Mouse (Mus musculus) liver, embryonic 14.5 days (tissue): ENCODE measurements around the gene 5730522E02Rik.

Experiments used
- CTCF ChIP-seq: IDR thresholded peaks from 2 replicates; pipeline ENCODE4 v1.5.1; 2016; ENCODE audit warnings: antibody characterized with exemption, low read depth, control low read depth
- EP300 ChIP-seq: IDR thresholded peaks from 2 replicates; pipeline ENCODE4 v1.6.1; 2016; ENCODE audit warnings: antibody characterized with exemption, low read depth

- TF ChIP-seq CTCF: no peak
- no peak for TF ChIP-seq EP300
Measured at GRCm38 (mm10) chr11:25684731-25685130, 525.8 kb downstream of the 5730522E02Rik start.
